Mouse (Mus musculus): Measurements from ENCODE around the gene Hs6st3. TPM values are rescaled to one million over a fixed set of nuclear protein-coding genes. Genes with fewer than 3 reads are reported as not detected.

Gene Hs6st3
- polyA plus RNA-seq, 1 experiment from 2014 or later, result not detected

DNA sequence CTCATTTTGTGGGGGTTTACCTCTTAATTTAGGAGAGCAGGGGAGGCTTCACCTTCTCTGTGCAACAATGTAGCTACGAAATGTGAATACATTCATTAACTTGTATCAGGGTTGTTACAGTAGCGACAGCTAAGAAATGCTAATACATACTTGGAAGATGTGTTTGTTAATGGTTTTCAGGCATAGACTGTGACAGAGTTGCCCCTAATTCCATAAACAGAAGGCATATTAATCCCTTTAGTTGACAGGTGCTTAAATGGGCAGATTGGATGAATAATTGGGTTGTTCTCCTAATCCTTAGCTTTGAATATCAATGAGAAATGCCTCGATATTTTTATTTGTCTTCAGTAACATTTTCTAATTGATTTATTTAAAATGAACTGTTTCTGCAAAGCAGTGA lies 314.7 kb downstream of the Hs6st3 start:
- no peak overlapping the region for H3K4me3 ChIP-seq (replicated peaks)
- ATAC-seq (ENCODE audit: insufficient read depth), result no peak
- no peaks in the 10 kb centered on the region for H3K27me3 ChIP-seq
- no peak overlapping the region for H3K9ac ChIP-seq
- no peaks in the 10 kb centered on the region for H3K36me3 ChIP-seq (replicated peaks)
- no peaks in the 10 kb centered on the region for H3K4me1 ChIP-seq (replicated peaks)
- H3K4me2 ChIP-seq, result no peak overlapping the region
- 56% methylated on average over 3 of the region's 3 CpGs for WGBS (ENCODE audit: insufficient replicate concordance)
- H3K9me3 ChIP-seq (replicated peaks), result no peaks in the 10 kb centered on the region
- no peak overlapping the region for H3K27ac ChIP-seq (replicated peaks)

DNA sequence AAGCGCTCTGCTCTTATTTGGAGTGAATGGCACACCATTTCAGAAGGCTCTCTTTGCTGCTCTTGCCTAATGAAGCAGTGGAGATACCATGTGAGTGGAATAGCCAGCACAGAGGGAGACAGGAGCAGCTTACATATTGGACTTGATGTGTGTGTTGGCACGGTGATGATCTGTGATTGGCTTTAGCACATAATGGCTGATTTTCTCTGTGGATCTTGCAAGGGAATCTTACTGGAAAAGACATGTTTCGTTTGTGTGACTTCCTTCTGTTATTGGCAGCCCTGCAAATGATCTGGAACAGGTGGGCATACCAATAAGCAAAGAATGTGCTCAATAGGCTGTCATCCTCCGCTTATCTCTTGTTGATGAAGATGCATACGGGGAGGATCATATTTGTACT lies 326.2 kb downstream of the Hs6st3 start:
- Histone ChIP-seq H3K36me3 (replicated peaks) (no peaks in the 10 kb centered on the region), H3K4me2 (no peak overlapping the region), H3K9me3 (replicated peaks) (no peaks in the 10 kb centered on the region), H3K4me3 (replicated peaks) (no peak overlapping the region), H3K27ac (replicated peaks) (no peak overlapping the region), H3K4me1 (replicated peaks) (no peaks in the 10 kb centered on the region), H3K9ac (no peak overlapping the region), H3K27me3 (no peaks in the 10 kb centered on the region)
- no peak for ATAC-seq (ENCODE audit: insufficient read depth)
- WGBS (ENCODE audit: insufficient replicate concordance), result 64% methylated on average over 5 of the region's 5 CpGs

DNA sequence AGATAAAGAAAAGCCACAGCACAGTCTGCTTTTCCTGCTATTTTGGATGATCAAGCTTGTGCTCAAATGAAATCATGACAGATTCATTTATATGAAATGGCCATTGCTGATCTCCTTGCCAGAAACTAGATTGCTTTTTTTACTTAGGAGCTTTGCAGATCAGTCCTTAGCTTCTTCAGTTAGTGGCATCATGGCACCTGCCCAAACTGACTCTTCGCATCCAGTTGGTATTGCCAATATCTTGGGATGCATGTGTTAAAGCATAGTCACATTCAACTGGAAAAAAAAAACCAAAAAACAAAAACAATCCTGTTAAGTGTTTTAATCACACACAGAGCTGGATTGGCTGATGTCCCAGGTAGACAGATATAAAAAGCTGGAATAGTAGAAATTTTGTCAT lies 326.7 kb downstream of the Hs6st3 start:
- no peak overlapping the region for H3K9ac ChIP-seq
- WGBS (ENCODE audit: insufficient replicate concordance), result 69% methylated on average over 1 of the region's 1 CpGs
- no peak overlapping the region for H3K27ac ChIP-seq (replicated peaks)
- no peak overlapping the region for H3K4me2 ChIP-seq
- no peaks in the 10 kb centered on the region for H3K36me3 ChIP-seq (replicated peaks)
- no peak overlapping the region for H3K4me3 ChIP-seq (replicated peaks)
- ATAC-seq (ENCODE audit: insufficient read depth), result no peak
- H3K27me3 ChIP-seq, result no peaks in the 10 kb centered on the region
- H3K9me3 ChIP-seq (replicated peaks), result no peaks in the 10 kb centered on the region
- no peaks in the 10 kb centered on the region for H3K4me1 ChIP-seq (replicated peaks)

DNA sequence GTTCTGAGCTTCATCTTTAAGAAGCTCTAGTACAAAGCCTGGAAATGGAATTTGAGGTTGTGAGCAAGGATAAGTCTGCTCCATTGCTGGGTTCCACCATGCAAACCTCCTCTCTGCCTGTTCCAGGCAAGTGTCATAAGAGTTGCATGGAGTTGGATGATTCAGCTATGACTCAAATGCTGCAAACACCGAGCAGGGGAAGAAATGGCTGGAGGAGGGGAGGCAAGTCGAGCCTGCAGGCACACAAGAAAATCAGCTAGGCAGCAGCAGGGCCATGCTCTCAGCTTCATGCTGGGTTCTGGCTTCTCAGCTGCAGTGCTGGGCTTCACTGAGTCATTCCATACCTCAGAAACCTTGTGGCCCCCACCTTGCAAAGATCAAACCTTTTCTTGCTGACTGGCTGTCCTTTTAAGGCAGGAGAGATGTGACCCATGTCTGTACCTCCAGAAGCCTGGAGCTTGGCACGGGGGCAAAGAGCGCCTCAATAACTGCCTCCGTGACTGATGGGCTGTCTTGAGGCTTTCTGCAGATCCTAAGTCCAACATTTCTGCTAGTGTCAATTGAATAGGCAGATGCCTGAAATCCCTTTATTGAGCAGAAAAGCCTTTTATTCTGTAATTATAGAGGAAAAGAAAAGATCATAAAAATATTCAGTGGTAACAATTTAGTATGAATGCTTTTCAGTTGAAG lies 328.9 kb downstream of the Hs6st3 start:
- H3K9me3 ChIP-seq (replicated peaks), result no peaks in the 10 kb centered on the region
- no peaks in the 10 kb centered on the region for H3K4me1 ChIP-seq (replicated peaks)
- no peaks in the 10 kb centered on the region for H3K27me3 ChIP-seq
- H3K27ac ChIP-seq (replicated peaks), result no peak overlapping the region
- no peak overlapping the region for H3K4me2 ChIP-seq
- 54% methylated on average over 5 of the region's 5 CpGs for WGBS (ENCODE audit: insufficient replicate concordance)
- H3K9ac ChIP-seq, result no peak overlapping the region
- no peaks in the 10 kb centered on the region for H3K36me3 ChIP-seq (replicated peaks)
- no peak for ATAC-seq (ENCODE audit: insufficient read depth)
- no peak overlapping the region for H3K4me3 ChIP-seq (replicated peaks)

DNA sequence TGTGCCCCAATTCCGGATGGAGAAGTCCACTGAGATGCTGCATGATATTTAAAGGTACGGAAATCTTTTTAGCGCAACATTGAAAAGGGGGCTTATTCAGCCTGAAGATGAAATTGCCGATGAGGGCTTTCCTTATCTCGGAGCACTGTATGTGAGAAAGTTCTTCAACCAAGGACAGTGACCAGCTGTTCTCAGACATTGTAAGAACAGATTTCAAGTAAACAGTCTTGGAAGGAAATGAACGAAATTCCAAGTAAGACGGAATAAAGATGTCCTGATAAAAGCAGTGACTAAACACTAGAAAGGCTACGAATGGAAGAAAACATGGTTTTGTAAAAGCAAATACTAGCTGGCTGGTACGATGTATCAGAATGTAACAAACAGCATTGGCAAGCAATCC lies 338.4 kb downstream of the Hs6st3 start:
- ATAC-seq (ENCODE audit: insufficient read depth), result no peak

DNA sequence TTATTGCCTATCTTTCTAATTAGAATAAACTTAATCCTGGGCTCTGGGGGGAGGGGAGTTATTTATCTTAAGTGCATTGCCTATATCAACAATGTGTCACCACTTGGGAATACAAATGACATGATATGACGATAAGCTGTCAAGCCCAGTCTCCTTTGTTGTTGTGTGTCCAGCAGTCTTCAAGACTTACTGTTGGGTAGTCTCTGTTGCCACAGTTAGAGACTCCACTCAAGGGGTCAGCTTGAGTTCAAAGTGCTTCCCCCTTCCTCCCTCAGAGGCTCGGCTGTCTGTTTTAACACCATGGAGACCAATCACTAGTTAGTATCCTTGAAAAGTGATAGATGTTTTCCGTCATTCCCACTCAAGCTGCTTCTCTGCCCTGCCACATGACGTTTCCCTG lies 339.7 kb downstream of the Hs6st3 start:
- Histone ChIP-seq H3K27ac (replicated peaks) (no peak overlapping the region), H3K36me3 (replicated peaks) (no peaks in the 10 kb centered on the region), H3K4me1 (replicated peaks) (no peaks in the 10 kb centered on the region), H3K9ac (no peak overlapping the region), H3K9me3 (replicated peaks) (no peaks in the 10 kb centered on the region), H3K4me2 (no peak overlapping the region), H3K27me3 (no peaks in the 10 kb centered on the region), H3K4me3 (replicated peaks) (no peak overlapping the region)
- ATAC-seq (ENCODE audit: insufficient read depth), result no peak
- WGBS (ENCODE audit: insufficient replicate concordance), result 54% methylated on average over 4 of the region's 4 CpGs

More for the DNA sequence above, 338.4 kb downstream of the Hs6st3 start:
- H3K36me3 ChIP-seq (replicated peaks), result no peaks in the 10 kb centered on the region
- 64% methylated on average over 9 of the region's 9 CpGs for WGBS (ENCODE audit: insufficient replicate concordance)
- no peak overlapping the region for H3K4me3 ChIP-seq (replicated peaks)
- no peak overlapping the region for H3K27ac ChIP-seq (replicated peaks)
- no peaks in the 10 kb centered on the region for H3K27me3 ChIP-seq
- no peaks in the 10 kb centered on the region for H3K9me3 ChIP-seq (replicated peaks)
- no peak overlapping the region for H3K9ac ChIP-seq
- H3K4me2 ChIP-seq, result no peak overlapping the region
- H3K4me1 ChIP-seq (replicated peaks), result no peaks in the 10 kb centered on the region

DNA sequence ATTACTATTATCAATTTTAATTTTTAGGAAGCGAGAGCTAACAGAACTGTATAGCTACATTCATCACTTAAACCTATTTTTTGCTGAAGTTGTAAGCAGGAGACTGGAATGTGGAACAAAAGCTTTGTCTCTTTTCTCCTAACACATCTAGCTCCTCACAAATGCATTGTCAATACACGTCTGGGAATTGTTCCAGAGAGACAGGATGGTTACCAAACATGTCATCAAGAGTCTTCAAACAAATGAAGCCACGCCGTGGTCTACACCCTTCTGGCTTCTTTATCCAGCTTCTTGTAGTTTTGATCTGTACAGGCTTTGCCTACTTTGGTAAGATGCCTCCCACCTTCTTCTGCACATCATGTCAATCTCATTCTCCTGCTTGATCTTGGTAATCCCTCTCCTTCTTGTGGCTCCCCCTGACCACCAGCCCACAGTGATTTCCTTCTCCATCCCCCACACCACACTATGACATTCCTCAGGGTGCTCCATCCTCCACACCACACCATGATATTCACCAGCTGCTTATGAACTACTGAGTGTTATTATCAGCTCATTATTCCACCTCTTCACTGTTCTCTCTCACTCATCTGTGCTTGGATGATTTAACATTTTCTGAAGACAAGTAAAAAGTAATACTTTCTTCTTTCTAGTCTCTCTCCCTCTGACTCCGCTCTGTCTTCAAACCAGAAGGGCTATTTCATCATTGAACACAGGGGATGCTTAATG lies 351.0 kb downstream of the Hs6st3 start:
- WGBS (ENCODE audit: insufficient replicate concordance), result 52% methylated on average over 5 of the region's 5 CpGs
- Histone ChIP-seq H3K9me3 (replicated peaks) (no peaks in the 10 kb centered on the region), H3K36me3 (replicated peaks) (no peaks in the 10 kb centered on the region), H3K9ac (no peak overlapping the region), H3K4me2 (no peak overlapping the region), H3K27ac (replicated peaks) (no peak overlapping the region), H3K4me3 (replicated peaks) (no peak overlapping the region), H3K27me3 (no peaks in the 10 kb centered on the region), H3K4me1 (replicated peaks) (no peaks in the 10 kb centered on the region)
- no peak for ATAC-seq (ENCODE audit: insufficient read depth)

DNA sequence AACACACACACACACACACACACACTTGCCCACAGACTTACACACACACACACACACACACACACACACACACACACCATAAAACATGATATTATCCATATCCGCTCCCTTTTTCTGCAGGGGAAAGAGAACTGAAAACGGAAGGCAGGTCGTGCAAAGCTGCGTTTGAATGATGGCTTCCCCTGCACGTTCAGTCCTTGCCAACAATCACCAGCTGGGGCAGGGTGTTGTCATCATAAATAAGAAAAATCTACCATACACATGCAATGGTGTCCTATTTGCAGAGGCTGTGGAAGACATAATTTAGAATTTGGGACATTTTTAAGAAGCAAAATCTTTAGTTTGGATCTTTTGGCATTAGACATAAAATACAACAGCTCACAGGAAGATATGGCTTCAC lies 382.5 kb downstream of the Hs6st3 start:
- WGBS (ENCODE audit: insufficient replicate concordance), result 55% methylated on average over 5 of the region's 5 CpGs
- Histone ChIP-seq H3K9me3 (replicated peaks) (no peaks in the 10 kb centered on the region), H3K9ac (no peak overlapping the region), H3K36me3 (replicated peaks) (no peaks in the 10 kb centered on the region), H3K4me2 (no peak overlapping the region), H3K27me3 (no peaks in the 10 kb centered on the region), H3K4me1 (replicated peaks) (no peaks in the 10 kb centered on the region), H3K27ac (replicated peaks) (no peak overlapping the region), H3K4me3 (replicated peaks) (no peak overlapping the region)
- no peak for ATAC-seq (ENCODE audit: insufficient read depth)

DNA sequence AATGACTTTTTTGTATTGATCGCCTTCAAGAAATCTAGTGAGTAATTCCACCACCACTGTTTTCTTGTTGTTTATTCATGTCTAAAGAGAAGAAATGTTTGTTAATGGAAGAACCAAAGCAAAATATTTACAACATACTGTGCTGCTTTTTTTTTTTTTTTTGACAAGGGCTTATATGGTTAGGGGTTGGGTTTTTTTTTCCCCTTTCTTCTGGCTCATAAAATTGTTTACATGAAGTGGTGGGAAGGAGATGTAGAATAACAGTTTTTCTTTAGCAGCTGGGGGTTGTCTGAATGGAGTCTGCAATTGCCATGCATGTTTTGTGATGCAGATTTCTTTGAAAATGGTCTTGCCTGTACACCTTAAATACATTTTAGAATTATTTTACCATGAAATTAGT lies 382.9 kb downstream of the Hs6st3 start:
- Histone ChIP-seq H3K27me3 (no peaks in the 10 kb centered on the region), H3K27ac (replicated peaks) (no peak overlapping the region)
- WGBS (ENCODE audit: insufficient replicate concordance), result 78% methylated on average over 1 of the region's 1 CpGs

DNA sequence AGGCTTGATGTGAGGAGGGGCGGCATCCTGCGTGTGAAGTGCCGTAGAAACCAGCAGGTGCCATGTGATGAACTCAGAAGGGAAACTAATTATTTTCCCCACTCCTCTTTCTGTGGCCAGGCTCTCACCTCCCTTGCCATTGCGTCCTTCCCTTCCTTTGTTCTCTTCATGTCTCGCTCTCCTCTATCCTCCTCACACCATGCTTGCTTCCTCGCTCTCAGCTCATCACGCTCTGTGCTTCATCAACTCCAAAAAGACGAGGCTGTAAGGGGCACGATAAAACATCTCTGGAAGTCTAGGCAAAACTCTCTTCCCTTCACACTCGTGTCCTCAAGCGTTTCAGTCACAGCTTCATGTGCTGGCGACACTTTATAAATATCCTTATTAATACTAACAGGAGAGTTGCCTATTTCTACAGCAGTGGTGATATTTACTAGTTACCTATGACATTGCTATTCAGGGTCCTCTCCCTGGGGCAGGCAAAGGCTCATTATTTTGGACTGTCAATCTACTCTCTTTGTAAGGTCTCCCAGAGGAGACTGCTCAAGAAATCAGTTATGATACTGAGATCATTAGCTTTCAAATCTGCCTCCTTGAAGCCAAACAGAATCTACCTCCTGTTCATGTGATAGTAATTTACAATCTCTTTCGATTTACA lies 394.9 kb downstream of the Hs6st3 start:
- Histone ChIP-seq H3K4me1 (replicated peaks) (no peaks in the 10 kb centered on the region), H3K4me3 (replicated peaks) (no peak overlapping the region), H3K9ac (no peak overlapping the region), H3K4me2 (no peak overlapping the region), H3K27me3 (no peaks in the 10 kb centered on the region), H3K9me3 (replicated peaks) (no peaks in the 10 kb centered on the region; the same call in 1 of the 2 replicates), H3K36me3 (replicated peaks) (no peaks in the 10 kb centered on the region), H3K27ac (replicated peaks) (no peak overlapping the region)
- ATAC-seq (ENCODE audit: insufficient read depth), result no peak
- whole genome bisulfite sequencing (ENCODE audit: insufficient replicate concordance), result 65% methylated on average over 13 of the region's 13 CpGs

More for the DNA sequence above, 382.9 kb downstream of the Hs6st3 start:
- Histone ChIP-seq H3K9ac (no peak overlapping the region), H3K4me2 (no peak overlapping the region), H3K4me1 (replicated peaks) (no peaks in the 10 kb centered on the region), H3K36me3 (replicated peaks) (no peaks in the 10 kb centered on the region), H3K9me3 (replicated peaks) (no peaks in the 10 kb centered on the region), H3K4me3 (replicated peaks) (no peak overlapping the region)
- ATAC-seq (ENCODE audit: insufficient read depth), result no peak

DNA sequence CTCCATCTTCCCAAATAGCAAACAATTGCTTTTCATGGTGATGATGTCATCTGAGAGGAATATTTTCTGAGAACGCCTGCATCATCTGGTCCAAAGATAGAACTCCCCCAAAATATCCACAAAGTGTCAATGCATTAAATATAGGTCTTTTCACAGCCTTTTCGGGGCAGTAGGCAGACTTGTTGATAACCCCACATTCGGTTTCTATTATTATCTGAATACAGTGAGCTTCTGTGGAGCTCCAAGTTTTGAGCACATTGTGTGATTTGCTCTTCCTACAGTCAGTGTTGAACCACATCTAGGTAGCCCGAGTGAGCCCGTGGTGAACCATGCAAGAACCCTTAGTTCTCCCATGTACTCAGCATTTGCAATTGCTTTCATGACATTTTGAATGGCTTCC lies 402.4 kb downstream of the Hs6st3 start:
- WGBS (ENCODE audit: insufficient replicate concordance), result 40% methylated on average over 5 of the region's 5 CpGs
- H3K36me3 ChIP-seq (replicated peaks), result no peaks in the 10 kb centered on the region
- H3K4me3 ChIP-seq (replicated peaks), result no peak overlapping the region
- no peak overlapping the region for H3K9ac ChIP-seq
- H3K9me3 ChIP-seq (replicated peaks), result no peaks in the 10 kb centered on the region; the same call in 1 of the 2 replicates
- ATAC-seq (ENCODE audit: insufficient read depth), result no peak
- H3K27me3 ChIP-seq, result no peaks in the 10 kb centered on the region
- no peak overlapping the region for H3K27ac ChIP-seq (replicated peaks)
- no peaks in the 10 kb centered on the region for H3K4me1 ChIP-seq (replicated peaks)
- H3K4me2 ChIP-seq, result no peak overlapping the region

All from liver, embryonic 15.5 days (tissue).